Mouse (Mus musculus) right cerebral cortex, postnatal 25 days (tissue): ENCODE results near the gene 4930596D02Rik.

Source experiments
- DNase-seq: peaks from one replicate; pipeline ENCODE4 v3.0.0; 2022

The 4930596D02Rik gene

DNA sequence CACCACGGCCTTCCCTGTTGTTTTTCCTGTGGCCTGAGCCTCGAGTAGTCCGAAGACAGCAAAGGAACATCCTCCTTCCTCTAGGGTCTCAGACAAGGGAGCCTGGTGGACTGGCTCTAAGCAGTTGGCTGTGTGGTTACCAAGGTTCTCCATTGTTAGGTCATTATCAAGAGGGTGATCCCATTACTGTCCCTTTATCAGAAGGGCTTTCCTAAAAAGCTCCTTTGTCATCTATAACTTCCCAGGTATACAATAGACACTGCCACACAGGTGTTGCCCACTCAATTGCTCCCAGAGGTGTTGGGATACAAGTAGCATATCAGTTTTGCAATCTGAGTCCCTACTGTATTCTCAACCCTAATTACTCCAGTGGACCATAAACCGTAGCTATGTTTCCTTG, at the start of gene 4930596D02Rik:
Gene 4930596D02Rik, minus strand, starts transcription at position 101 of the 400 bp plus-strand sequence.
- DNase-seq: no peak

DNA sequence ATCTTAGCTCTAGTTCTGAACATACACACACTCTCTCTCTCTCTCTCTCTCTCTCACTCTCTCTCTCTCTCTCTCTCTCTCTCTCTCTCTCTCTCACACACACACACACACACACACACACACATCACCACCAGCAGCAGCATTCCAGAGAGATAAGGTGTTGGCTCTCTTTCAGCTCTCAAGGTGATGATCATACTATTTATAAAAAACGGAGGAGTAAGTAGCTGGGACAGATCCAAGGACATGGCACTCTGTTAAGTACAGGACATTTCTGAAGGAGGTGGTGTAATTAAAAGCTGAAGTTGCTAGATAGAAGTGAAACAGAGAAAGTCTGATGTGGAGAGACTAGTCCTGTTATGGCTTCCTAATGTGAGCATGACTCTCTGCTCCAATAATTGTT, 41.5 kb upstream of the 4930596D02Rik start:
- DNase-seq: no peak

DNA sequence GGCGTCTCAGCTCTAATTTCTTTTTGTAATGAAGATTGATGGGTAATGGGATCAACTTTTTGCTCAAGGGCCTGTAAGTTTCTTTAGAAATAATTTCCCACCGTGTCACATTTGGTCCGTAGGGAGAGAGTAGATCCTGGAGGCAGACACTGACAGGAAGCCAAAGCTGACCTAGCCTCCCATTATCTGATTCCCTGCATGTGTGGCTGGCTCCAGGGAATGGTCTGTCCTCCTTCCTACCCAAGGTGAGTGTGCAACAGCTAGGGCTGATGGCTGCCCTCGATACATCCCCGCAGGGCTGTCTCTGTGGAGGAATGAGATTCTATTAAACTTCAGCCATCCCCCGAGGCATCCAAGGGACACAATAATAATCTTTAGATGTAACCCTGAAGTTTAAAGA, 33.5 kb upstream of the 4930596D02Rik start:
- DNase-seq: no peak

DNA sequence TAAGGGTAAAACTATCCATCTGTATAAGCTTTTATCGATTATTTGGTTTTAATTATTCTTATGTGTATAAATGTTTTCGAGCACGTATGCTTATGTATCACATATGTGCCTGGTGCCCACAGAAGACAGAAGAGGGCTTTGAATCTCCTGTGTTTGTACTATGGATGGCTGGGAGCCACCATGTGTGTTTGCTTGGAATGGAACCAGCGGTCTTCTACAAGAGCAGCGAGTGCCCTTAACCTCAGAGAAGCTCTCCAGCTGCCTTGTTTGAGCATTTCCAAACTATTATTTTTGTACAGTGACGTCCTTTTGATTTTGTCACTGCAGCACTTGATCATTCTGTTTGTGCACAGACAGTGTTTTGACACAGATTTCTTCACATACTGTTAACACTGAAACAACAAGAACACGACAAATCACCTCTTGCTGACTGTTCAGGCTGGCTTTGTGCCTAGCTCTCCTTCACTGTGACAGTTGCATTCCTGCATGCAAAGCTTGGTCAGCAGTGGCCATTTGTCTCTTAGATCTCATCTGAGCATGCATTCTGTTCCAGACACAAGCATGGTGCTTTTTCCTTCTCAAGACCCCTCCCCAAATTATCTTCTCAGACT, 30.4 kb upstream of the 4930596D02Rik start:
- no peak for DNase-seq

DNA sequence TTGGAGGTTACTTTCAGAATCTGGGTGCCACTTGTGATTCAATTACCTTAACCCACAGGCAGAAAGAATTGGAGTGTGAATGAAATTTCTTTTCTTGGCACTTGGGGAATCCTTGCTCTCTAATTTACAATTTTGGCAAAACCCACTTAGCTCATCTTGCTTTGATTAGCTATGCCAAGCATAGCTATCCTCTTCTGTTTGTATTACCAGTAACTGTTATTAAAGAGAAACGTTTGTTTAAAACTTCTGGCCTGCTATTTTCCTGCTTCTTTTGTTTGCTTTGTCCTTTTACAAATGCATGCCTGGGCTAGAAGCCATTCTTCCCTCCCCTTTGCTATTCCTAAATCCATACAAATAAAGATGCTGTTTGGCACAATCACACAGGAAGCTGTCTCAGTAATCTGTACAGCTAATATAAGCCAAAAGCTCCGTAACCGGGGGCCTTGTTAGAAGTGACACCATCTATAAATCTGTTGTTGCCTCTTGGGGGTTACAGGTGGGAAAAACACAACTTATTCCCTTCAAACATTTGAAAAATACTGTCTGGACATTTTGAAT, 19.0 kb downstream of the 4930596D02Rik start:
- no peak for DNase-seq

DNA sequence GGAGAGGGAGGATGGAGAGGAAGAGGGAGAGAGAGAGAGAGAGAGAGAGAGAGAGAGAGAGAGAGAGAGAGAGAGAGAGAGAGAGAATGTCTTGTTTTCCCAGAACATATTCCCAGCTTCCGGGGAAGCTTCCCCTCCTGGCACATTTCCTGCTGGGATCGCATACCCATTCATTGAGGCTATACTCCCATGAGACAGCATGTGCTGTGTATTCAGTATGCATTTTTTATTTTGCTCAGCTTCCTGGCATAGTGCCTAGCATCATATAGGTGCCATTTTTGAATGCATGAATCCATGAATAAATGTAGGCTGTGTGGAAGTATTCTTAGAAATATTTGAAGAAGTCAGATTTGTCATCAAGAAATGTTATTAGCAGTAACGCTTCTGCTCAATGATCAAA, 31.7 kb downstream of the 4930596D02Rik start:
- no peak for DNase-seq

DNA sequence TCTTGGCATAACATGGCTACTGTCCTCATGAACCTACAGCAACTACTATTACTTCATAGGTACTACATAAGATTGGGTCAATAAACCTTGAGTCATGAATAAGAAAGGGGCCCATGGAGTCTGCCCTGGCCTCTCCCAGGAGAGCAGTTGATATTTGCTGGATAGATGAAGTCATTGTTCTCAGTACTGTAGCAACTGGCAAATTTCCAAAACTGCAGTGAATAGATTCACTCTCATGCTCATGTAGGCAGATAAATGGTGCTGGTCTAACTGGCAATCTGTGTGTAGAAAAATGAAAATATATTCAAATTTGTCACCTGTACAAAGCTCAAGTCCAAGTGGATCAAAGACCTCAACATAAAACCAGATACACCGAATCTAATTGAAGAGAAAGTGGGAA, 38.5 kb downstream of the 4930596D02Rik start:
- DNase-seq: no peak
